Mouse (Mus musculus) gonadal fat pad, adult 2 months (tissue): Measurements from ENCODE around the gene Tmigd1. TPM values are rescaled to one million over a fixed set of nuclear protein-coding genes. Genes with fewer than 3 reads are reported as not detected.

Experiments used
- polyA plus RNA-seq: library from polyadenylated mRNA; depleted of rRNA; stranded (reverse); fragments of >200 nt; gene quantifications from 2 replicates; pipeline ENCODE4 v1.2.3, GENCODE M21; 2012; rRNA removed

The Tmigd1 gene
- polyA plus RNA-seq, 1 experiment: 0.39 TPM

Other genes with a start within 250 kb of the Tmigd1 start
- gene Bhlha9, start 229.7 kb upstream of the Tmigd1 start, polyA plus RNA-seq: not detected in 2 replicates
- gene Trarg1, start 222.4 kb upstream of the Tmigd1 start, polyA plus RNA-seq: 36.6 and 49.2 TPM in 2 replicates
- 21.2 and 21.5 TPM in 2 replicates for gene Gosr1, start 138.6 kb upstream of the Tmigd1 start, polyA plus RNA-seq
- 31.4 and 34.0 TPM in 2 replicates for gene Cpd, start 55.1 kb upstream of the Tmigd1 start, polyA plus RNA-seq
- gene Blmh, start 22.6 kb downstream of the Tmigd1 start, polyA plus RNA-seq: 18.8 and 19.5 TPM in 2 replicates
- gene Slc6a4, start 96.4 kb downstream of the Tmigd1 start, polyA plus RNA-seq: 1.4 and 1.8 TPM in 2 replicates
- 1.1 and 2.3 TPM in 2 replicates for gene Nsrp1, start 176.3 kb downstream of the Tmigd1 start, polyA plus RNA-seq